Mouse (Mus musculus) heart, embryonic 15.5 days (tissue): ENCODE results near the gene Wnt7a. TPM values are rescaled to one million over a fixed set of nuclear protein-coding genes. Genes with fewer than 3 reads are reported as not detected.

Experiments used
- ATAC-seq: fragments of 200-750 bp; cut with Nextera tagmentation; replicated peaks from 2 replicates; pipeline ENCODE4 v1.8.0; 2017; ENCODE audit warnings: low read depth, moderate TSS enrichment; ENCODE audit not compliant: insufficient number of reproducible peaks, insufficient read depth, low FRiP score
- H3K27ac ChIP-seq: fragments of 300-500 bp; sonication (generic); 2 replicates; pipeline ENCODE4 v1.5.1; 2015; ENCODE audit warnings: mild to moderate bottlenecking, inconsistent platforms
- H3K27me3 ChIP-seq: fragments of 300-500 bp; sonication (generic); 2 replicates; pipeline ENCODE4 v1.6.1; 2015; ENCODE audit warnings: inconsistent platforms
- H3K36me3 ChIP-seq: fragments of 300-500 bp; sonication (generic); 2 replicates; pipeline ENCODE4 v1.6.1; 2015; ENCODE audit warnings: mild to moderate bottlenecking, inconsistent platforms
- H3K4me1 ChIP-seq: fragments of 300-500 bp; sonication (generic); replicated peaks from 2 replicates; pipeline ENCODE4 v1.6.1; 2015; ENCODE audit warnings: inconsistent platforms
- H3K4me2 ChIP-seq: fragments of 300-500 bp; sonication (generic); 2 replicates; pipeline ENCODE4 v1.6.1; 2015; ENCODE audit warnings: inconsistent platforms, mild to moderate bottlenecking, moderate library complexity
- H3K4me3 ChIP-seq: fragments of 300-500 bp; sonication (generic); 2 replicates; pipeline ENCODE4 v1.5.1; 2015; ENCODE audit warnings: mild to moderate bottlenecking, inconsistent platforms
- H3K9ac ChIP-seq: fragments of 300-500 bp; sonication (generic); 2 replicates; pipeline ENCODE4 v1.6.1; 2015; ENCODE audit warnings: mild to moderate bottlenecking, inconsistent platforms
- H3K9me3 ChIP-seq: fragments of 300-500 bp; sonication (generic); replicated peaks from 2 replicates; pipeline ENCODE4 v1.6.1; 2016; ENCODE audit warnings: inconsistent platforms
- WGBS: fragments of 180-500 bp; shearing (Covaris S2); methylation state at CpG from one replicate; pipeline ENCODE4 v1.1.7; 2015; ENCODE audit warnings: mixed read lengths; 5-methylcytosine and 5-hydroxymethylcytosine counted together
- polyA plus RNA-seq: library from polyadenylated mRNA; unstranded; fragments of >200 nt; fragmentation: Nextera tagmentation; extraction: Ambion mirVana; gene quantifications from 2 replicates; pipeline ENCODE4 v1.2.1, GENCODE M21; 2015

Gene Wnt7a
- polyA plus RNA-seq, 1 experiment from 2014 or later: 0.04 TPM

- Histone ChIP-seq H3K9ac (no peak overlapping the region), H3K4me3 (no peak overlapping the region), H3K4me1 (peaks cover 14% of the 10 kb centered on the region), H3K9me3 (no peaks in the 10 kb centered on the region), H3K27ac (no peak overlapping the region), H3K4me2 (no peak overlapping the region), H3K27me3 (peaks cover 34% of the 10 kb centered on the region), H3K36me3 (no peaks in the 10 kb centered on the region)
- ATAC-seq: no peak
- WGBS: 49% methylated on average over 2 of the region's 2 CpGs
These were observed 27.3 kb downstream of the Wnt7a start for GRCm38 (mm10) chr6:91383871-91384270.

GRCm38 (mm10) chr6:91383303-91383702 is 27.9 kb downstream of the Wnt7a start:
- Histone ChIP-seq H3K27ac (no peak overlapping the region), H3K4me1 (peaks cover 10% of the 10 kb centered on the region), H3K4me3 (no peak overlapping the region), H3K27me3 (peaks cover 37% of the 10 kb centered on the region), H3K36me3 (no peaks in the 10 kb centered on the region), H3K9ac (no peak overlapping the region), H3K9me3 (no peaks in the 10 kb centered on the region), H3K4me2 (no peak overlapping the region)
- ATAC-seq: no peak
- 54% methylated on average over 1 of the region's 1 CpGs for WGBS

- ATAC-seq: no peak
- no peaks in the 10 kb centered on the region for H3K9me3 ChIP-seq
- H3K27ac ChIP-seq: no peak overlapping the region
- no peak overlapping the region for H3K9ac ChIP-seq
- WGBS: 66% methylated on average over 4 of the region's 4 CpGs
- H3K27me3 ChIP-seq: peaks cover 29% of the 10 kb centered on the region
- H3K4me1 ChIP-seq: no peaks in the 10 kb centered on the region
- H3K4me3 ChIP-seq: no peak overlapping the region
- no peak overlapping the region for H3K4me2 ChIP-seq
- H3K36me3 ChIP-seq: no peaks in the 10 kb centered on the region
These were observed 31.3 kb downstream of the Wnt7a start for GRCm38 (mm10) chr6:91379871-91380270.

- WGBS: 66% methylated on average over 3 of the region's 3 CpGs
- H3K9ac ChIP-seq: no peak overlapping the region
- H3K9me3 ChIP-seq: no peaks in the 10 kb centered on the region
- H3K27ac ChIP-seq: no peak overlapping the region
- H3K4me1 ChIP-seq: no peaks in the 10 kb centered on the region
- no peaks in the 10 kb centered on the region for H3K36me3 ChIP-seq
- H3K27me3 ChIP-seq: peaks cover 29% of the 10 kb centered on the region
- no peak overlapping the region for H3K4me3 ChIP-seq
- H3K4me2 ChIP-seq: no peak overlapping the region
- ATAC-seq: no peak
These were observed 31.9 kb downstream of the Wnt7a start for GRCm38 (mm10) chr6:91379266-91379665.

GRCm38 (mm10) chr6:91372977-91373376 is 38.2 kb downstream of the Wnt7a start:
- Histone ChIP-seq H3K9ac (no peak overlapping the region), H3K27me3 (peaks cover 16% of the 10 kb centered on the region)

GRCm38 (mm10) chr6:91372586-91372971 is 38.6 kb downstream of the Wnt7a start:
- WGBS: 42% methylated on average over 3 of the region's 3 CpGs
- ATAC-seq: no peak
- H3K27ac ChIP-seq: no peak overlapping the region

More at GRCm38 (mm10) chr6:91372977-91373376, 38.2 kb downstream of the Wnt7a start:
- ATAC-seq: no peak
- Histone ChIP-seq H3K4me3 (no peak overlapping the region), H3K4me1 (no peaks in the 10 kb centered on the region), H3K27ac (no peak overlapping the region), H3K4me2 (no peak overlapping the region), H3K36me3 (no peaks in the 10 kb centered on the region), H3K9me3 (no peaks in the 10 kb centered on the region)

GRCm38 (mm10) chr6:91371912-91372585 is 39.1 kb downstream of the Wnt7a start:
- Histone ChIP-seq H3K4me2 (no peak overlapping the region), H3K4me3 (no peak overlapping the region), H3K4me1 (no peaks in the 10 kb centered on the region), H3K27ac (no peak overlapping the region), H3K9ac (no peak overlapping the region), H3K36me3 (no peaks in the 10 kb centered on the region), H3K27me3 (peaks cover 15% of the 10 kb centered on the region), H3K9me3 (no peaks in the 10 kb centered on the region)
- ATAC-seq: no peak

More at GRCm38 (mm10) chr6:91372586-91372971, 38.6 kb downstream of the Wnt7a start:
- no peaks in the 10 kb centered on the region for H3K9me3 ChIP-seq
- no peak overlapping the region for H3K4me2 ChIP-seq
- no peak overlapping the region for H3K4me3 ChIP-seq
- no peaks in the 10 kb centered on the region for H3K36me3 ChIP-seq
- H3K4me1 ChIP-seq: no peaks in the 10 kb centered on the region
- peaks cover 16% of the 10 kb centered on the region for H3K27me3 ChIP-seq
- no peak overlapping the region for H3K9ac ChIP-seq

- peaks cover 19% of the 10 kb centered on the region for H3K27me3 ChIP-seq
- H3K36me3 ChIP-seq: no peaks in the 10 kb centered on the region
- WGBS: 85% methylated on average over 1 of the region's 1 CpGs
- no peaks in the 10 kb centered on the region for H3K9me3 ChIP-seq
- H3K9ac ChIP-seq: no peak overlapping the region
- H3K4me2 ChIP-seq: no peak overlapping the region
- H3K4me3 ChIP-seq: no peak overlapping the region
- no peak for ATAC-seq
- H3K27ac ChIP-seq: no peak overlapping the region
- no peaks in the 10 kb centered on the region for H3K4me1 ChIP-seq
These were observed 44.4 kb downstream of the Wnt7a start for GRCm38 (mm10) chr6:91366781-91367180.

- no peaks in the 10 kb centered on the region for H3K36me3 ChIP-seq
- no peak overlapping the region for H3K4me3 ChIP-seq
- H3K9me3 ChIP-seq: no peaks in the 10 kb centered on the region
- 66% methylated on average over 14 of the region's 14 CpGs for WGBS
- peaks cover 27% of the 10 kb centered on the region for H3K27me3 ChIP-seq
- no peak overlapping the region for H3K4me2 ChIP-seq
- no peak for ATAC-seq
- H3K9ac ChIP-seq: no peak overlapping the region
- H3K4me1 ChIP-seq: no peaks in the 10 kb centered on the region
- H3K27ac ChIP-seq: no peak overlapping the region
These were observed 45.7 kb downstream of the Wnt7a start for GRCm38 (mm10) chr6:91365480-91365879.

- ATAC-seq: no peak
- Histone ChIP-seq H3K27ac (no peak overlapping the region), H3K4me1 (no peaks in the 10 kb centered on the region), H3K27me3 (peaks cover 37% of the 10 kb centered on the region), H3K9me3 (no peaks in the 10 kb centered on the region), H3K9ac (no peak overlapping the region), H3K4me3 (no peak overlapping the region), H3K4me2 (no peak overlapping the region), H3K36me3 (no peaks in the 10 kb centered on the region)
- WGBS: 79% methylated on average over 2 of the region's 2 CpGs
These were observed 48.4 kb downstream of the Wnt7a start for GRCm38 (mm10) chr6:91362756-91363155.

- no peaks in the 10 kb centered on the region for H3K4me1 ChIP-seq
- H3K4me3 ChIP-seq: no peak overlapping the region
- ATAC-seq: no peak
- 77% methylated on average over 6 of the region's 6 CpGs for WGBS
- H3K36me3 ChIP-seq: no peaks in the 10 kb centered on the region
- peaks cover 37% of the 10 kb centered on the region for H3K27me3 ChIP-seq
- H3K9me3 ChIP-seq: no peaks in the 10 kb centered on the region
- H3K27ac ChIP-seq: no peak overlapping the region
- H3K9ac ChIP-seq: no peak overlapping the region
- H3K4me2 ChIP-seq: no peak overlapping the region
These were observed 50.2 kb downstream of the Wnt7a start for GRCm38 (mm10) chr6:91360998-91361397.

GRCm38 (mm10) chr6:91360371-91360690 is 50.8 kb downstream of the Wnt7a start:
- Histone ChIP-seq H3K27me3 (peaks cover 40% of the 10 kb centered on the region), H3K4me2 (no peak overlapping the region), H3K9me3 (no peaks in the 10 kb centered on the region), H3K36me3 (no peaks in the 10 kb centered on the region), H3K4me1 (no peaks in the 10 kb centered on the region), H3K27ac (no peak overlapping the region), H3K9ac (no peak overlapping the region), H3K4me3 (no peak overlapping the region)
- ATAC-seq: no peak
- 82% methylated on average over 4 of the region's 4 CpGs for WGBS
